Mouse (Mus musculus): Measurements from ENCODE around the gene Rnf222.

- TF ChIP-seq CTCF (IDR thresholded peaks at IDR 0.05; ENCODE audit: low read depth) (peak; percentile 87), EP300 (IDR thresholded peaks at IDR 0.05; ENCODE audit: low read depth) (no peak)
Measured at GRCm38 (mm10) chr11:68874841-68875240, 13.5 kb upstream of the Rnf222 start.

Measured in heart, postnatal 0 days (tissue).